Mouse (Mus musculus): Measurements from ENCODE around the gene Cactin.

DNA sequence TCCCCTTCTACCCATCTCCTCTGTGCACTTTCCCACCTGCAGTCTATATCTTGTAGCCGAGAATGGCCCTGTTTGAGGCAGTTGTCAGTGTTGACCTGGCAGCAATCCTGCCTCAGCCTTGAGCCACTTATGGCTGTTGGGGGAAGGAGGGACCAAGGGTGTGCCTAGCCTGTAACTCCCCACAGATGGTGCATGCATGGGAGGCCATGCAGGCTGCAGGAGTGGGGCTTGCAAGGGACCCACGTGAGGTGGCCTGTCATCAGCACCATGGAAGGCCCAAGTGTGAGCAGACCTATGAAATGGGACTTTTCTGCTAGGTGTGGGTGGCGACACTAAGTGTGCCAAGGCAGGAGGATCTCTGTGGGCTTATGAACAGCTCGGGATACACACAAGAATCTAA, 44.2 kb downstream of the Cactin start:
- TF ChIP-seq CTCF (IDR thresholded peaks at IDR 0.05; ENCODE audit: borderline replicate concordance, insufficient read depth, low read length) (no peak), POLR2A (IDR thresholded peaks at IDR 0.05; ENCODE audit: low read depth, low read length) (peak; percentile 39; the same call in 1 of the 2 replicates)

Measured in embryonic fibroblast, embryonic 13.5 days (primary cell).